In genomic region chr11:31550747-31551613, GRCm38 (mm10) we compare ENCODE assay signal across 8 mouse cellular contexts.
DNase-seq lines count a peak whose midpoint lies in the region; ATAC-seq and TF ChIP-seq lines count a peak whose summit lies in the region.

No protein-coding gene starts in this region.

- no peaks in the 10 kb centered on the region; the same call in 1 of the 2 replicates for H3K4me1 ChIP-seq in lung, adult 2 months (ENCODE audit: control insufficient read depth, insufficient read depth, low read length)
- no peaks in the 10 kb centered on the region for H3K4me1 ChIP-seq in forebrain, postnatal 0 days (ENCODE audit: insufficient read depth)
- H3K4me1 ChIP-seq in midbrain, embryonic 14.5 days (ENCODE audit: control insufficient read depth, insufficient read depth, low read length): no peaks in the 10 kb centered on the region

- H3K27me3 ChIP-seq in forebrain, postnatal 0 days (ENCODE audit: insufficient read depth, low read length): no peaks in the 10 kb centered on the region
- no peaks in the 10 kb centered on the region for H3K27me3 ChIP-seq in midbrain, embryonic 14.5 days (ENCODE audit: control insufficient read depth, insufficient read depth, low read length)

- intact Hi-C loops in left cerebral cortex, postnatal 14 days (cut with DNase I): no loop called here

- peak; percentile 25 to 52 for DNase-seq in lung, adult 18-20 months
- DNase-seq in lung, adult 2 months: no peak
- no peak for DNase-seq in forebrain, postnatal 0 days
- peak; percentile 40 for DNase-seq in kidney, adult 18-20 months
- no peak for DNase-seq in midbrain, embryonic 14.5 days
- DNase-seq in layer of hippocampus, adult 8-10 months (ENCODE audit: low spot score in 2 of 2): no peak
- no peak for DNase-seq in adrenal gland, adult 18-20 months (ENCODE audit: low spot score in 2 of 2)
- no peak for DNase-seq in left cerebral cortex, postnatal 14 days (ENCODE audit: low spot score in 2 of 2)

- ATAC-seq in forebrain, postnatal 0 days: peak; percentile 20
- 0 out of 2 replicates have a peak, but pooled peaks have one; percentile 17 for ATAC-seq in midbrain, embryonic 14.5 days (ENCODE audit: low FRiP score, low TSS enrichment)

- no peaks in the 10 kb centered on the region for H3K9me3 ChIP-seq in forebrain, postnatal 0 days (ENCODE audit: low read length)
- no peaks in the 10 kb centered on the region for H3K9me3 ChIP-seq in midbrain, embryonic 14.5 days (ENCODE audit: control insufficient read depth, low read length)

- H3K9ac ChIP-seq in forebrain, postnatal 0 days: no peak overlapping the region
- no peak overlapping the region for H3K9ac ChIP-seq in midbrain, embryonic 14.5 days (replicated peaks; ENCODE audit: low read length)

- no peak overlapping the region for H3K4me3 ChIP-seq in lung, adult 2 months (replicated peaks; ENCODE audit: extremely low read depth, low read depth, low read length)
- H3K4me3 ChIP-seq in forebrain, postnatal 0 days (ENCODE audit: low read depth, low read length): no peak overlapping the region
- H3K4me3 ChIP-seq in midbrain, embryonic 14.5 days (replicated peaks; ENCODE audit: low read depth, low read length): no peak overlapping the region

- no peaks in the 10 kb centered on the region for H3K36me3 ChIP-seq in forebrain, postnatal 0 days (ENCODE audit: insufficient read depth)
- no peaks in the 10 kb centered on the region for H3K36me3 ChIP-seq in midbrain, embryonic 14.5 days (ENCODE audit: control insufficient read depth, insufficient read depth, low read length)

- H3K4me2 ChIP-seq in forebrain, postnatal 0 days (ENCODE audit: low read depth): no peak overlapping the region
- no peak overlapping the region for H3K4me2 ChIP-seq in midbrain, embryonic 14.5 days (ENCODE audit: low read length)

- TF ChIP-seq POLR2A in lung, adult 2 months (IDR thresholded peaks at IDR 0.05; ENCODE audit: borderline replicate concordance, extremely low read depth, low read depth, low read length): no peak

- TF ChIP-seq CTCF in lung, adult 2 months (IDR thresholded peaks at IDR 0.05; ENCODE audit: insufficient read depth, low read length): no peak
- TF ChIP-seq CTCF in forebrain, postnatal 0 days (IDR thresholded peaks at IDR 0.05; ENCODE audit: low read depth): no peak

- WGBS in lung, adult 2 months: 35% methylated on average over 6 of the region's 6 CpGs
- WGBS in forebrain, postnatal 0 days: 61% methylated on average over 6 of the region's 6 CpGs
- WGBS in midbrain, embryonic 14.5 days: 65% methylated on average over 6 of the region's 6 CpGs

- no peak overlapping the region for H3K27ac ChIP-seq in forebrain, postnatal 0 days (ENCODE audit: low read depth, low read length)
- no peak overlapping the region for H3K27ac ChIP-seq in midbrain, embryonic 14.5 days (replicated peaks; ENCODE audit: low read depth, low read length)

Comparison
In these comparisons a context has a peak if more than half of its experiments do, and no peak if none do; other contexts are left out.
1. DNase-seq: peak in lung, adult 18-20 months (2 of 2) and kidney, adult 18-20 months (single experiment); none in lung, adult 2 months (single experiment), forebrain, postnatal 0 days (single experiment), midbrain, embryonic 14.5 days (single experiment), layer of hippocampus, adult 8-10 months (0 of 2), adrenal gland, adult 18-20 months (0 of 2) and left cerebral cortex, postnatal 14 days (0 of 2).